Mouse (Mus musculus): Measurements from ENCODE around the gene Prrt1. TPM values are rescaled to one million over a fixed set of nuclear protein-coding genes. Genes with fewer than 3 reads are reported as not detected.
A peak's percentile ranks its signal among the peaks of the same experiment; 100 is the strongest.

The Prrt1 gene
- polyA plus RNA-seq, 1 experiment = not detected

DNA sequence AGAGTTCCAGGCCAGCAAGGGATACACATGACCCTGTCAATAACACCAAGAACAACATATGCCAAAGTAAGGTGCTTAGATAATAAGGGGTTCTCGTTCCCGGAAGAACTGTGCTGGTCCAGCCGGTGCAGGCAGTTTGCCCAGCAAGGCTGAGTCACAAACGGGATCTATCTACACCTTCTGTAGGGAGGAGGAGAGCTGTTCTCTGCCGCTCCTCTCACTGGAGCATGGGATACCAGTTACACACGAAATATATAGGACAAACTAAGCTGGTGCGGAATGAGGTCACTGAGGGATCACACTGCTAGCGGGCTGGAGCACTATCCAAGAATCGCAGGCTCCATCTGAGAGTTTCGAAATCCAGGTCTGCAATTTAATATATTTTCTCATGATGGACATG, 14.6 kb downstream of the Prrt1 start:
- WGBS = 83% methylated on average over 10 of the region's 10 CpGs
- no peak overlapping the region for H3K4me3 ChIP-seq (ENCODE audit: insufficient read depth, low read depth, low read length)
- H3K4me1 ChIP-seq (ENCODE audit: control insufficient read depth, insufficient read depth, low read length) = peaks cover 32% of the 10 kb centered on the region
- H3K27ac ChIP-seq (ENCODE audit: insufficient read depth, low read depth, low read length) = no peak overlapping the region
- TF ChIP-seq POLR2A (IDR thresholded peaks at IDR 0.05; ENCODE audit: insufficient read depth, low read depth, low read length) (no peak), CTCF (IDR thresholded peaks at IDR 0.05; ENCODE audit: insufficient read depth, low read depth, low read length) (no peak)

DNA sequence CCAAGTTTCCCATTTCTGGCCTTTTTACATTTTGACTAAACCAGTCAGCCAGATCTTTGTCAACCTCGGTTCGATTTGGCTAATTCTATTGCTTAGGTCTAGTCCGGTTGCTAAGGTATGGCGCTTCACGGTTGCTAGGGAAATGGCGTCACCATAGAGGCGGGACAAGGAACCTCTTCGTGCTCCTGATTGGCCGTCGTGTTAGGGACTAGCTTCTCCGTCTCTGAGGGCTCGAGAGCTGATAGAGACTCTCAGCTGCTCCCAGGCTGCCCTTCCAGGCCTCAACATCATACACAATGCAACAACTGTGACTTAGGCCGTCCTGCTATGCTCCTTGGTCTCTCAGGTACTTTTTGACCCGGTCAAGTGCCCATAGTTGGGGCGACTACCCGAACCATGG, 15.3 kb downstream of the Prrt1 start, which contains the start of gene Fkbpl:
Gene Fkbpl, plus strand, starts transcription at position 157 of the 400 bp plus-strand sequence.
- TF ChIP-seq POLR2A (IDR thresholded peaks at IDR 0.05; ENCODE audit: insufficient read depth, low read depth, low read length) (0 out of 2 replicates have a peak, but pooled peaks have one; percentile 34), CTCF (IDR thresholded peaks at IDR 0.05; ENCODE audit: insufficient read depth, low read depth, low read length) (no peak)
- Histone ChIP-seq H3K27ac (ENCODE audit: insufficient read depth, low read depth, low read length) (peak within 1 kb of the TSS; percentile 70; the same call in 1 of the 2 replicates), H3K4me1 (ENCODE audit: control insufficient read depth, insufficient read depth, low read length) (peaks cover 32% of the 10 kb centered on the region), H3K4me3 (ENCODE audit: insufficient read depth, low read depth, low read length) (peak within 1 kb of the TSS; percentile 55)
- under 1% methylated on average over 16 of the region's 16 CpGs for WGBS

DNA sequence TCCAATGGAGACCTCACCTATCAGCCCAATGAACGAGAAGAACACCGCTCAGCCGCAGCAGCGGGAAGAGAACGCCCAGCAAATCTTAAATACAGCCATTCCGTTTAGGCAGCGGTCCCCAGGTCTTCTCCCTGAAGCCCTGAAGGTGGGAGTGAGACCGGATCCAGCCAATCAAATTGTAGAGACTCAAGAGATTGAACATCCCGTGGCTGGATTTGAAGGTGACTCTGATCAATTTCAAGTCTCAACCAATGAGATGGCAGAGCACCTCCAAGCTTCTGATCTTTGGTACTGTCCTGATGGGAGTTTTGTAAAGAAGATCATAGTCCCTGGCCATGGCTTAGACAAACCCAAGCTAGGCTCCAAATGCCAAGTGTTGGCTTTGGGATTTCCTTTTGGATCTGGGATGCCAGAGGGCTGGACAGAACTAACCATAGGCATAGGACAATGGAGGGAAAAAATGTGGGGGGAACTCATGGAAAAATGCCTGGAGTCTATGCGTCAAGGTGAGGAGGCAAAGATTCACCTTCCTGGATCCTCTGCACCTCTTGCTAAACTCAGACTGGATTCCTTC, 16.0 kb downstream of the Prrt1 start:
- WGBS = 42% methylated on average over 10 of the region's 10 CpGs
- TF ChIP-seq POLR2A (IDR thresholded peaks at IDR 0.05; ENCODE audit: insufficient read depth, low read depth, low read length) (no peak), CTCF (IDR thresholded peaks at IDR 0.05; ENCODE audit: insufficient read depth, low read depth, low read length) (no peak)
- Histone ChIP-seq H3K4me3 (ENCODE audit: insufficient read depth, low read depth, low read length) (peak overlapping the region; percentile 39), H3K27ac (ENCODE audit: insufficient read depth, low read depth, low read length) (no peak overlapping the region), H3K4me1 (ENCODE audit: control insufficient read depth, insufficient read depth, low read length) (peaks cover 32% of the 10 kb centered on the region)

DNA sequence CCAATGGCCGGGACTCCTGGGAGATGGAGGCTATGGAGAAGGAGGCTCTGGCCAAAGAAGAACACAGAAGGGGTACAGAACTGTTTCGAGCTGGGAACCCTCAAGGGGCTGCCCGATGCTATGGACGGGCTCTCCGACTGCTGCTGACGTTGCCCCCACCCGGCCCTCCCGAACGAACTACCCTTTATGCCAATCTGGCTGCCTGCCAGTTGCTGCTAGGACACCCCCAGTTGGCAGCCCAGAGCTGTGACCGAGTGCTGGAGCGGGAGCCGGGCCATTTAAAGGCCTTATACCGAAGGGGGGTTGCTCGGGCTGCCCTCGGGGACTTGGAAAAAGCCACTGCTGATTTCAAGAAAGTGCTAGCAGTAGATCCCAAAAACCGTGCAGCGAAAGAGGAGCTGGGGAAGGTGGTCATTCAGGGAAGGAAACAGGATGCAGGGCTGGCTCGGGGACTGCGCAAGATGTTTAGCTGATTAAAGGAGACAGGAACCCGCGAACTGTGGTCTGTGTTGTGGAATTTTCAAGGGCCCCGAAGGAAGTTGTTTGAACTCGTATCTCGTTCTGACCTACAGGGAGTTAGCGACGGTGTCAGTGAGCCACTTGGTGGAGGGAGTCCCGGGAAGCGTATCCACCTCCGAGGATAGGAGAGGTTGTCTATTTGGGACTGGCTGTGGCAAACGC, 16.6 kb downstream of the Prrt1 start:
- WGBS = 71% methylated on average over 30 of the region's 30 CpGs
- H3K27ac ChIP-seq (ENCODE audit: insufficient read depth, low read depth, low read length) = no peak overlapping the region

DNA sequence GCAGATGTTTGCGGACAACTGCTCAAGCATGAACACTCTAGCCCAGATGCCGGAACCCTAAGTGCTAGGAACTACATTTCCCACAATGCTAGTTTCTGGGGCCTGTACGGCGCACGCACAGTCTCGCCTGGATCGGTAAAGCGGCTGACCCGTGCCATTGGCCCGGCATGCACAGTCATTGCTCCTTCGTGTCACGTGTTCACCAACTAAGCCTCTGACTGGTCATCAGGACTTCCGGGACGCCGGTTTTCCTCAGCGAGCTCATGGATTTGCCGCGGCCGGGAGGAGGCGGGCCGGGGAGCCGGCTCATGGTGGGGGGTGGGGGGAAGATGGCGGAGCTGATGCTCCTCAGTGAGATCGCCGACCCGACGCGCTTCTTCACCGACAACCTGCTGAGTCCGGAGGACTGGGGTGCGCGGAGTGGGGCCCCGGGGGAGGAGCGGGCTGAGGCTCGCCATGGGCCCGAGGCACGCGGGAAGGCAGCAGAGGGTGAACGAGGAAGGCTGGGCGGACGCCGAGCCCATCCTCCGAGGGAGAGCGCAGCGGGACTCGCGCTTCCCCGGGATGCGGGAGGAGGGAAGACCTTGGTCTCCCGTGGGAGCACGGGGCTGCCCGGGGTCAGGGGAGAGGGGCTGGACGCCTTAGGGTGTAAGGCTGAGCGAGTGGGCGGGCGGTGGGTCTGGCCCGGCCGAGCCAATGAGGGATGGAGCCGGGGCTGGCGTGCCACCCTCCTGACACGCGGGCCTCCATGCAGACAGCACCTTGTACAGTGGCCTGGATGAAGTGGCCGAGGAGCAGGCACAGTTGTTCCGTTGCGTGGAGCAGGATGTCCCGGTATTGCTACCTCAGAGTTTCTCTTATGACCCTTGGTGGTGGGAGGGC, 17.8 kb downstream of the Prrt1 start, which contains the start of gene Atf6b:
Gene Atf6b, plus strand, starts transcription at position 241 of the 882 bp plus-strand sequence.
- peak within 1 kb of the TSS; percentile 11; the same call in 1 of the 2 replicates for H3K27ac ChIP-seq (ENCODE audit: insufficient read depth, low read depth, low read length)
- peak; percentile 63 for TF ChIP-seq POLR2A (IDR thresholded peaks at IDR 0.05; ENCODE audit: insufficient read depth, low read depth, low read length)
- no peak for TF ChIP-seq CTCF (IDR thresholded peaks at IDR 0.05; ENCODE audit: insufficient read depth, low read depth, low read length)
- under 1% methylated on average over 66 of the region's 66 CpGs for WGBS
- peak within 1 kb of the TSS; percentile 64 for H3K4me3 ChIP-seq (ENCODE audit: insufficient read depth, low read depth, low read length)
- H3K4me1 ChIP-seq (ENCODE audit: control insufficient read depth, insufficient read depth, low read length) = peaks cover 25% of the 10 kb centered on the region

More for the DNA sequence above, 16.6 kb downstream of the Prrt1 start:
- H3K4me1 ChIP-seq (ENCODE audit: control insufficient read depth, insufficient read depth, low read length) = peaks cover 31% of the 10 kb centered on the region
- H3K4me3 ChIP-seq (ENCODE audit: insufficient read depth, low read depth, low read length) = no peak overlapping the region
- TF ChIP-seq CTCF (IDR thresholded peaks at IDR 0.05; ENCODE audit: insufficient read depth, low read depth, low read length) (no peak), POLR2A (IDR thresholded peaks at IDR 0.05; ENCODE audit: insufficient read depth, low read depth, low read length) (no peak)

DNA sequence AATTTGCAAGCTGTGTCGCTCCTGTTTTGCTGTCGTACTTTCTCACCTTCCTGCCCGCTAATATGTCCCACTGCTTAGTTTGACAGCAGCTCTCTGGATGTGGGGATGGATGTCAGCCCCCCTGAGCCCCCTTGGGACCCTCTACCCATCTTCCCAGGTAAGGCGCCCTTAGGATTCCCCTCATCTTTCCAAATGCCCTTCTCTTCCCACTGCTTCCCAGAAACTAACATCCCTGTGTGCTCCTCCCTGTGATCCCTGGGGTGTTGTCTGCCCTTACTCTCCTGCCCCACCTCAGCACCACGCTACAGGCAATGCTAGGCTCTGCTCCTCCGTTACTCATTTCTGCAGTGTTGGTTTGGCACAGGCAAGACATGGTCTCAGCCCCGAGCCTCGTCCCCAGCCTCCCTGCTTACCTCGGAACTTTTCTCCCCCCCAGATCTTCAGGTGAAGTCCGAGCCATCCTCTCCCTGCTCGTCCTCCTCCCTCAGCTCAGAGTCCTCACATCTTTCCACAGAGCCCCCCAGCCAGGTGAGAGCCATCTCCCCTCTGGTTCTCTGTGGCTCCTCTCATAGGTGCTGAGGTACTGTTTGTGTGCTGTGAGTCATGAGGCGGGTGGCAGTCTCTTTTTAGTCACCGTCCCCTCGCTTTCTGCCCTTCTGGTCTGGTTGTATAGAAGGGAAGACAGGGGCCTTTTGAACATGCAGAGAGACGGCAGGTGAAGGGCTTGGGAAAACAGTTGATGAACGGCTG, 19.0 kb downstream of the Prrt1 start:
- no peak for TF ChIP-seq POLR2A (IDR thresholded peaks at IDR 0.05; ENCODE audit: insufficient read depth, low read depth, low read length)
- no peak for TF ChIP-seq CTCF (IDR thresholded peaks at IDR 0.05; ENCODE audit: insufficient read depth, low read depth, low read length)
- WGBS = 84% methylated on average over 16 of the region's 16 CpGs
- H3K4me3 ChIP-seq (ENCODE audit: insufficient read depth, low read depth, low read length) = no peak overlapping the region
- H3K4me1 ChIP-seq (ENCODE audit: control insufficient read depth, insufficient read depth, low read length) = peaks cover 25% of the 10 kb centered on the region
- no peak overlapping the region for H3K27ac ChIP-seq (ENCODE audit: insufficient read depth, low read depth, low read length)

DNA sequence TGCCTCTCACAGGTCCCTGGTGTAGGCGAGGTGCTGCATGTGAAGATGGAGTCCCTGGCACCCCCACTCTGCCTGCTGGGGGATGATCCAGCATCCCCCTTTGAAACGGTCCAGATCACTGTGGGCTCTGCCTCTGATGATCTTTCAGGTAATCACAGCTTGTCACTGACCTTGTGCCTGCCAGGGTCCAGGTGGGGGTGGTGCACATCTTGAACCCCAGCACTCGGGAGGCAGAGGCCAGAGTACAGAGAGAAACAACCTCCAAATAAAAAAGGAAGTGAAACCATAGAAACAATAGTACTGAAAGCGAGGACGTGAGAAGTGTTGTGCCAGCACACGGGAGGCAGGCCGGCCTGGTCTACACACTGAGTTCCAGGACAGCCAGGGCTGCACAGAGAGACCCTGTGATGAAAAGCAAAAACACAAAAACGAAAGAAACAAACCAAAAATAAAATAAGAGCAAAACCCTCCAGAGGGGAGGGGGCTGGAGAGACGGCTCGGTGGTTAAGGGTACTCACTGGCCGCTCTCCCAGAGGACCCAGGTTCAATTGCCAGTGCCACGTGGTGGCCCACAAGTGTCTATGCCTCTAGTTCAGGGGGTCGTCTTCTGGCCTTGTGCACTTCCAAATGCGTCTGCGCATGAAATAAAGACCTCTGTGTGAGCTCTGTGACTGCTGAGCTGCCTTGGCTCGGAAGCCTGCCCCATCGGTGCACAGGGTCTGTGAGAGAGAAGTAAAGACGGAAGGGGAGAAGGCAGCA, 20.0 kb downstream of the Prrt1 start:
- H3K4me1 ChIP-seq (ENCODE audit: control insufficient read depth, insufficient read depth, low read length) = peaks cover 25% of the 10 kb centered on the region

More for the DNA sequence above, 20.0 kb downstream of the Prrt1 start:
- Histone ChIP-seq H3K27ac (ENCODE audit: insufficient read depth, low read depth, low read length) (no peak overlapping the region), H3K4me3 (ENCODE audit: insufficient read depth, low read depth, low read length) (no peak overlapping the region)
- WGBS = 84% methylated on average over 18 of the region's 18 CpGs
- no peak for TF ChIP-seq CTCF (IDR thresholded peaks at IDR 0.05; ENCODE audit: insufficient read depth, low read depth, low read length)
- TF ChIP-seq POLR2A (IDR thresholded peaks at IDR 0.05; ENCODE audit: insufficient read depth, low read depth, low read length) = no peak

Data from olfactory bulb, adult 2 months (tissue).